Mouse (Mus musculus) erythroblast, embryonic 14.5 days (primary cell): ENCODE measurements around the gene Gm42417.

Source experiments
- GATA1 ChIP-seq: IDR thresholded peaks from 2 replicates; pipeline ENCODE4 v1.6.1; 2012; ENCODE audit warnings: low read length, inconsistent platforms, mixed read lengths
- TAL1 ChIP-seq: IDR thresholded peaks from 3 replicates; pipeline ENCODE4 v1.6.1; 2012; ENCODE audit warnings: low read length, inconsistent platforms, mixed read lengths

DNA sequence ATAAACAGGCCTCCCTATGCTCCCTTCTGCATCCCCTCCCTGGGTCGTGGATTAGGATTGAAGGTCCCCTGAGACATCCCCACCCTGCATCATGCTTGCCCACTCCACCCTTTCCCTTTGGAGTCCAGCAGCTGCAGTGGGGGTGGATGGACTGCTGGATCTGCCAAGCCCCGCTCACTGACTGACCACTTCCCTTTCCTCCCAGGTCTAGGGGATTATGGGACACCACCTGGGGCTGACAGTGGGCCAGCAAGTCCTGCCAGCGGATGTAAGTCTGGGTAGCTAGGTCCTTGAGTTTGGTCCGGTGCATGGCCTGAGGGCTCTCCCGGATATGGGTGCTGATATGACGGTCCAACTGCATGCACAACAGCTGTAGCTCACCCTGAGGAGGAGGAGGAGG lies 24.9 kb upstream of the Gm42417 start:
- TF ChIP-seq GATA1 (no peak), TAL1 (no peak)
